Mouse (Mus musculus): Measurements from ENCODE around the gene Tbc1d22a.
"Not testable (repeated sequence)": the region's sequence is repeated elsewhere in the genome, so short reads cannot be mapped to it uniquely, and the experiment has no call there.

The Tbc1d22a gene

DNA sequence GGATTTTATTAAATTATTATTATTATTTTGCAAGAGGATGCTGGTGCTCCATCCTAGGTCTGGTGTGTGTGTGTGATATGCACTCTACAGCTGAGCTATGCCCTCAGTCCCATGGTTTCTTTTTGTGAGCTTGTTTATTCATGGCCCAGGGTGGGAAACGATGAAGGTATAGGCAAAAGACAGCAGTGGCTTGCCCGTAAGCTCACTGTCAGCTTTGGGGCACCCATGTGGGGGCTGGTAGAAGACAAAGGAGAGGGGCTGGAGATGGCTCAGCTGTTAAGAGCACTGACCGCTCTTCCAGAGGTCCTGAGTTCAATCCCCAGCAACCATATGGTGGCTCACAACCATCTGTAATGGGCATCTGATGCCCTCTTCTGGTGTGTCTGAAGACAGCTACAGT lies 32.9 kb upstream of the Tbc1d22a start:
- not testable (repeated sequence) for DNase-seq

DNA sequence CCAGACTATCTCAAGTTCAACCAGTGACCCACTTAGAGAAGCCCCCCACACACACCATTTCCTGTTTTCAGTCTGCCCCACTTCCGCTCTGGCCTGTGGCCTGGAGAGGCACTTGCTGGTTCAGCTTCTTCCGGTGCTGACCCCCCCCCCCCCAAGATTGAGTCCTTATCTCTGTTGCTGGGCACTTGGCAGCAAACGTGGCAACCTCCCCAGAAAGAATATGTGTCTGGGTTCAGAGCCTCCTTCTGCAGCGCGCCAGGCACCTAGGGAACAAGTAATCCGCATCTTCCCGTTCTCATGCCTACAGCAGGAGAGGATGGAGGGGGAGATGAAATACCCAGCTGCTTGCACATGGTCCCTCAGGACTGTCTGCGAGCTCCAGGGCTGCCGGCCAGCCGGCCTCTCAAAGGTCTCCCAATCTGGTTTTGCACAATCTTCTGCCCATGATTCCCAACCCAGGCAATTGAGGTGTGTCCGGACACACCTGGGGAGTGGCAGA lies 32.3 kb upstream of the Tbc1d22a start:
- DNase-seq: peak in 1 of 2 experiments; percentile 43

DNA sequence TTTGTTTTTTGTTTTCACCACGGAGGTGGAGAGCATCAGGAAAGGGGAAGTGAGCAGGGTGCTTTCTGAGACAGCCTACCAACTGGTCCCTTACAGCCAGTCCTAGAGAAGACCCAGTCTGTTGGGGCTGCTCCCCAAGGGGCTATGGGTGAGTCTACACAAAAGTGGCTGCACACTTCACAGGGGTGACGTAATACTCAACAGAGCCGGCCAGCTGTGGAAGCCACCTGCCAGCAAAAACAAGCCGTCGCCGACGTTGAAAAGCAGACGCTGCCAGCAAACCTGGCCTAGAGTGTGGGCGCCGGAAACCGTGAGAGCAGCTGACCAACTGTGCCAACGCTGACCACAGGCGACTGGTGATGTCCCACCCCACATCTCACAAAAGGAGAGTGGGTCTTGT lies 31.6 kb upstream of the Tbc1d22a start:
- peak in 1 of 2 experiments; percentile 50 for DNase-seq

DNA sequence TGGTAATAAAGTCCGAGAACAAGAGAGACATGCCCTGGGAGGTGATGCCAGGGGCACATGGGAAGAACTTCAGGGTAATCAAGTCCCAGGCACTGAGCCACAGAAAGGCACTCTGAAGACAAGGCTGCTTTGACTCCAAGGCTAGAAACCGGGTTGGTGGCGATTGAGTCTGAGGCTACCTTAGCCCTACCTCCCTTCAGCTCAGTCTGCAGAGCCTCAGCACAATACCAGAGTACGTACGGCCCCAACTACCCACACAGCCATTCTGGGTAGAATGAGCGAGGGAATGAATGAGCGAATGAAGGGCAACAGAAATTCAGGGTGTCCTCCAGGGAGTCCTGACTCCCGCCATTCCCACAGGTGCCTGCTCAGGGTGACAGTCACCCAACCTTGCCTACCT lies 30.8 kb upstream of the Tbc1d22a start:
- DNase-seq: peak in 1 of 2 experiments; percentile 41

DNA sequence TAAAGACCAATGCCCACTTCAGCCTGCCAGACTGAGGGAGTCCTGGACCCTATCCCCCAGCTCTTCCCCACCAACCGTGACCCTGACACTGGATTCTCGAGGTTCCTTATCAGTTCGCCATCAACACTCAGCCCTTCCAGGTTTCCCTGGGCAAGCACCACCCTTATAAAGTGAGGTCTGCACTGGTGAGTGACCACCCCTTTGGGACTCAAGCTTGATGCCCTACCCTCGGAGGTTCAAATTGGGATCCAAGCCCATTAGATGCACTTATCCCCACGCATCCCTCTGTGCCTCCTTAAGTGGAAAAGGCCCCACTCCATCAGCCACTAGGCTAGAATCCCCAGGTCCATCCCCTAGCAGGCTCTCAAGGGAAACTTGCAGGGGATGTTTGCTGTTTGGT lies 30.2 kb upstream of the Tbc1d22a start:
- peak in 1 of 2 experiments; percentile 36 for DNase-seq

DNA sequence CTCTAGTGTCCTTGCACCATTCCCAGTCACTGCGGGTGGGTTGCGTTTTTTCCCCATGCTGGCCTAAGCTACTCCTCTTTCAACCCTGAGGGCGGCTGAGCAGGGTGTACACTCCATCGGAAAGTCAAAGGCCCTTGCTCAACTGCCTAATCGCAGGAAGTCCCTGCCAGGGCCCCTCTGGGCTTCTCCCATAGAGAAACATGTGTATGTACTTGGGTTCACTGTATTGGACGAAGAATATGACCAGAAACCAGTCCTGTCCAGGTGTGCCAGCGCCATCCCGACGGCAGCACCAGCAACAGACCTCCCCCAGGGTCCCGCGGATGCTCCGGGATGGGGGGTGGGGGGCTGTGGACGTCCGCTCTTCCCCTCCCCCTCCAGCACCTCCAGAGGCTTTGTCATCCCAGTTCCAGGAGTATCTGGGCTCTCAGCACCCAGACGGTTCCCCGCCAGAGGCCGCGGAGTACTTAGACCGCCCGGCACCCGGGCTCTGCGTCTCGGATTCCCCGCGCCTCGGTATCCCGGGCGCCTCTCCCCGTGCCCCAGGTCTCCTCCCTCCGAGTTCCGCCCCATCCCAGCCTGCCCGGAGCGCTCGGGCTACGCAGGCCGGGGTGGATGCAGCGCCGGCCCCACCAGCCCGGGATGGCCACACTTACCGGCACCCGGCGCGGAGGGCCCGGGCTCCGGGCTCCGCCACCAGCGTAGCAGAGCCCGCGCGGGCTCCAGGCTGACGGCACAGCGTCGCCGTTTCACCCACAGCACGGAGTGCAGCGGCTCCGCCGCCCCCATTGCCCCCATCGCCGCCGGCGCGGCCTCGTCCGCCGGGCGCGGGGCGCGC lies 29.2 kb upstream of the Tbc1d22a start:
- peak in 1 of 2 experiments; percentile 52 for DNase-seq

DNA sequence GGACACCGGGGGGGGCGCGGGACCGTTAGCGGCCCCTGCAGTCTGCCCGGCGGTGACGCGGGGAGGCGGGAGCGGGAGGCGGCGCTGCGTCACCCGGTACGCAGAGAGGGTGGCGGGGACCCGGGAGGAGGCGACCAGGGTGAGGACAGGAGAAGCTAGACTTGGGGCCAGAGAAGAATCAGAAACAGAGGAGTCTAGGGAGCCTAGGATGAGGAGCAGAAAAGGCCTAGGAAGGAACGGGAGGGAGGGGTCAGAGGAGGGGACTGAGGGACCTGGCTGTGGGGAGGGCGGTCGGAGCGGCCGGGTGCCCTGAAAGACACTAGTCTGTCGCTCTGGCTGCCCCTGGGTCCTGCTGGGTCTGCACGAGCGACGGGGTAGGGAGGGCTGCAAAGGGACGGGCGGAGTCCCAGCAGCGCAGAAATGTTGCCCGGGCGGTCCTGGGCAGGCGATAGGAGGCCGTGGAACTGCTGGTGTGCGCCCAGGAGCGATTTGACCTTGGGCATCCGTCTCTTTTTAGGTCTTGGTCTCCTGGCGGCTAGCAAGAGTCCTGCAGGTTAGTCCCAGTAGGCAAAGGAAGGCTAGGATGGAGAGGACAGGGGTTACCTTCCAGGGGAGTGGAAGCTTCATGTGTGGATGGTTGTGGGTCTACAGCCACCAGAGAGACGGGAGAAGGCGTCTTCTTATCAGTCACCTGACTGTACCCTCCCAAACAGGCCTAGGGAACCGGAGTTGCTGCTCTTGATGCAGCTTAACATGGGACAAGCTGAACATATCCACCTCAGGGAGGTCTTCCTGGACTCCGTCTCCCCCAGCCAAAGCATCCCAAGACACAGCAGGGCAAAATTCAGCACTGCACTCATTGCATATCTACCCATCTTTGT lies 28.3 kb upstream of the Tbc1d22a start, which contains the start of gene Cerk:
Gene Cerk (minus strand): TSS at position 453 of the 881 bp plus-strand sequence.
- DNase-seq: peak; percentile 91

DNA sequence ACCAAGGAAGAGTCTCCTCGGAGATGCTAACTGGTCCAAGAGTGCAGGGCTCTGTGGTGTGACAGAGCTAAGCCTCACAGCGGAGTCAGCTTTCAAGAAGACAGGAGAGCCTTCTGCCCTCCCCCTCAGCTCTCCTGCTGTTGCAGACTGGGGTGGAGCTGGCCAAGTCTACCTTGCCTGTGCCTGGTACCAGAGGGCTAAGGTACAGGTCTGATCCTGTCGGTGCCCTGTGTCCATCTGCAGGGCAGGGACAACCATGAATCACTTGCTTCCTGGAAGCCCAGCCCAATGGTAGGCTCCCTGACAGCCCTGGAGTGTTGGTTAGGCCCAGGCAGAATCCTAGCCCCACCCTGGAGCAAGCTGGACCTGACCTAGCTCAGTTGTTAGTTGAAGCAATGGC lies 27.6 kb upstream of the Tbc1d22a start:
- DNase-seq: peak; percentile 56 to 58

DNA sequence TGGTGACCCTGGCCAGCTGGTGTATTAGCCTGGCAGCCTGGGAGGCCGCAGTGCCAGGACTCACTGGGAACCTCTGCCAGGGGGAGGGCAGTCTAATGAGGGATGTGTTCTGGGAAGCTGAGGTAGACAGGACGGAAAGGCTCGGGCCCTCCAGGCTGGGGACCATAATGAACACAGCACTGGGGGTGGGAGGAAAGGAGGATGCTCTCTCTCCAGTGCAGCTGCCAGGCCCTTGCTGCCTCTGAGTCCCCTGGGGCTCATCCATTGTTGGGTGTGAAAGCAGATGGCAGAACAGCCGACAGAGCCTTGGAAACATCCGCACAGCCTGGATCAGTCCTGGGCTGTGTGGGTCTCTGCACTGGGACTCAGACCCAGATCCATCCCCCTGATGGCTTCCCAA lies 26.1 kb upstream of the Tbc1d22a start:
- peak; percentile 36 to 41 for DNase-seq

DNA sequence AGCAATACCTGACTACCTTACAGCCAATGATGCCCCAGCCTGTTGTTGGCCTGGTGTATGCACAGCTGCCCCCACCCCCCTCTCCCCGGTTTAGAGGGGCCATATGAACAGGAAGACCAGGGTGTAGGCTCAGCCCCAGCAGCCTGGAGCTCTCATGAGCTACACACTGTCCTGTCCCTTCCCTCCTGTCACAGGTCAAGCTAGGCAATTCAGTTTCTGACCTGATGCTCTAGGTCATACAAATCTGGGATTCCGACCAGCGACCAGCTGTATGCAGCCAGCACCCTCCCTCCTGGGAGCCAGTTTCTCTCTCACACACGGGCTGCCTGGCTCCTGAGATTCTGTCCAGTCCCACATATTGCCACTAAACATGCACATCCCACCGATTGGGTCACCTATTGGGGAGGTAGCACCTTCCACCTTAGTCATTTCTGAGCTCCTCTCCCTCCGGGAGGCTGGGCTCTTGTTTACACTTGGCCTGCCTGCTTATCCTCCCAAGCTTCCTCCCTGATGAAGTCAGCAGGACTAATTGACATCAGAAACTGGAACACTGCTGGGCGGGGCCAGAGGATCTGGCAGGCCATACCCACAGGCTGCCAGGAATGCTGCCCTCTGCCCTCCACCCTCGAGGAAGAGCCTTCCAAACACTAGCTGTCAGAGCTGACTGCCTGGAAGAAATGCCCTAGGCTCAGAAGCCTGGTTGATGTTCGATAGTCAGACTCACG lies 25.4 kb upstream of the Tbc1d22a start:
- peak; percentile 85 to 93 for DNase-seq

DNA sequence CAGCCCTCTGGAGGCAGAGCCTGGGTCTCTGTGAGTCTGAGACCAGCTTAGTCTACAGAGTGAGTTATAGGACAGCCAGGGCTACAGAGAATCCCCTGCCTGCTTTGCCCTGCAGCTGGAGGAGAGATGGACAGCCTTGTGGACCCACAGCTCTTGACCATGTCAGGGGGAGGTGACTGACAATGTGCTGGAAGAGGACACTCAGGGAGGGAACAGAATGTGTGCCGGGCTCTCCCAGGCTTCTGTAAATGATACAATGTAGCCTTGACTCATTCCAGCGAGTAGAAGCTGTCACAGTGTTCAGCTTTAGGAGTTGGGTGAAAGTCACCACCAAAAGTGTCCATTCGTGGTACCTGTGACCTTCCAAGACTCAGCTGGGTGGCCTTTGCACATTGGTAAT lies 23.9 kb upstream of the Tbc1d22a start:
- DNase-seq: no peak

DNA sequence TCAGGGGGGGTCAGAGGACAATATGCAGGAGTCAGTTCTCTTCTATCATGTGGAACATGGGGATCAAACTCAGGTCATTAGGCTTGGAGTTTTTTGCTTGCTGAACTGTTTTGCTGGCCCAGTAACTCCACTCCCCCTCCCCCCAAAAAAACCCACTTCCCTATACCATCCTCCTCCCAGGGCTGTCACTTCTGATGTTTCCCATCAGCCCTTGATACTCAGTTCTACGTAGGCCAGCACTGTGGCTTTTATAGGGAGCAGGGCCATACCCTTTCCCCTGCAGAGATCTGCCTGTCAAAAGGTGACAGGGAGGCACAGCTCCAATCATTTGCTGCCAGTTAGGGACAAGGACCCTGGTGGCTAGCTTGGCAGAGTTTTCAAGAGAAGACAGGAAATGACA lies 22.8 kb upstream of the Tbc1d22a start:
- no peak for DNase-seq

DNA sequence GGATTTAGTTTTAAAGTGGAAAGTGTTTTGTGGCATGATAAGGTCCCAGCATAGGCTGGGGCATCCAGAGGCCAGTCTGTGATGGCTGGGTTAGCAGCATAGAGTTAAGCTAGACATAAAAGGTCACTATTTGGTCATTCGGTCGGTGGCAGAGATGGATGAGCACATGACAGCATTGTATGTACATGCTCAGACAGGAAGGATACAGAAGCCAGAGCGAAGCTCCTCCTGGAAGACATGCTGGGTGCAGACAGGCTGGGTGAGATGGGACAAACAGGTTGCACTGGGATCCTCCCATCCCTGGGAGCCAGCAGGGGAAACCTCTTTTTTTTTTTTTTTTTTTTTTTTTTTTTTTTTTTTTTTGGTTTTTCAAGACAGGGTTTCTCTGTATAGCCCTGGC lies 22.3 kb upstream of the Tbc1d22a start:
- no peak for DNase-seq

DNA sequence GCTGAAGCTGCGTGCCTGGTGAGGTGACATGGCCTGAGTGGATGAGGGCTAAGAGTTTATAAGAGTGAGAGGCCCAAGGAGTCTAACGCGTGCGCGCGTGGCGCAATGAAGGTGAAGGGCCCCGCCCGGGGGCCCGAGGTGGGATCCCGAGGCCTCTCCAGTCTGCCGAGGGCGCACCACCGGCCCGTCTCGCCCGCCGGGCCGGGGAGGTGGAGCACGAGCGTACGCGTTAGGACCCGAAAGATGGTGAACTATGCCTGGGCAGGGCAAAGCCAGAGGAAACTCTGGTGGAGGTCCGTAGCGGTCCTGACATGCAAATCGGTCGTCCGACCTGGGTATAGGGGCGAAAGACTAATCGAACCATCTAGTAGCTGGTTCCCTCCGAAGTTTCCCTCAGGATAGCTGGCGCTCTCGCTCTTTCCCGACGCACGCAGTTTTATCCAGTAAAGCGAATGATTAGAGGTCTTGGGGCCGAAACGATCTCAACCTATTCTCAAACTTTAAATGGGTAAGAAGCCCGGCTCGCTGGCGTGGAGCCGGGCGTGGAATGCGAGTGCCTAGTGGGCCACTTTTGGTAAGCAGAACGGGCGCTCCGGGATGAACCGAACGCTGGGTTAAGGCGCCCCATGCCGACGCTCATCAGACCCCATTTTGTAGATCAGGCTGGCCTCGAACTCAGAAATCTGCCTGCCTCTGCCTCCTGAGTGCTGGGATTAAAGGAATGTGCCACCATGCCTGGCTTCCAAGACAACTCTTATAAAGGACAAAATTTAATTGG lies 19.4 kb upstream of the Tbc1d22a start:
- DNase-seq: peak in 1 of 2 experiments; percentile 46

DNA sequence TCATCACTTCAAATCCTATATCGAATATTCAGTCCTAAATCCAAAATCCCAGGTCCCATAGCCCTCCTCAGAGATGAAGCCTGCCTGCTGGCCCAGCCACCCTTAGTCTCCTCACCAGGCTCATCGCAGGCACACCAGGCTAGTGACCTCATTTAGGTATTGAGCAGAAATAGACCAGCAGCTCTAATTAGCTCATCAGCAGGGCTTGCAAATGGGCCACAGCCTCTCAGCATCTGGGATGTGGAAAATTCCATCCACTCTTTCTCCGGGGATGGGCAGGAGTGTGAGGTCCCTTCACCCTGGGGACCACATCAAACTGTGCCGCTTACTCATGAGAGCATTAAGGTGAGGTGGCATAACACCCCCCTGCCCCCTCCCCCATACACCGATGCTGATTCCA lies 15.2 kb upstream of the Tbc1d22a start:
- DNase-seq: no peak

DNA sequence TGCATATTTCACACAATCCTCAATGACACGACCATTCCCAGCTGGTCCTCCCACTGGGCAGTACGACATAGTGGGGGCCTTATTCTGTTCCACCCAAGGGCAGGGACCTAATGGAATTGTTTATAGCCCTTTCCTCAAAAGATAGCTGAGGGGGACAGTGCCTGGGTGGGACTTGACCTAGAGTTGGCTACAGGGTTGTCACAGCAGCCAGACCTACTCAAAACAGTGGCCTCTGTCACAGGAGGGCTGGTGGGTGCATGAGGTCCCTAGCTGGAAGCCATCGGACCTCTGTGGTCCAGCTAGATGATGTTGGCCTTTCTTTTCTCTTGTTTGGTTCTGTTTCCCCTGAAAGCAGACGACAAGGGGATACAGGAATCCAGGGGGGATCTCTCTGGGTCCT lies 14.8 kb upstream of the Tbc1d22a start:
- no peak for DNase-seq

DNA sequence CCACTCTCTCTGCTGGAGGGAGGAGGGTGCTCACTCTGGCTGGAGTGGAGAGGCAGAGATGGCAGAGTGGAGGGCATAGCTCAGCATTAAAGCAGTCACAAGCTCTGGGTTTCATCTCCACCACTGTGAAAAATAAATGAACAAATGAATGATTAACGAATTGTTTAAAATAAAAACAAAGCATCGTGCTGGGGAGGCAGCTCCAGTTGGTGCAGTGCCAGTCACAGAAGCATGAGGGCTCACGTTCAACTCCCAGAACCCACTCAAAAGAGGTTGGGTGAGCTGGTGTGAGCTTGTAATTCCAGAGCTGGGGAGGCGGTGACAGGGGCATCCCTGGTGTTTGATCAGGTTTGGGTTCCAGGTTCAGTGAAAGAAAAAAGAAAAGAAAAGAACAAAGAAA lies 14.1 kb upstream of the Tbc1d22a start:
- no peak for DNase-seq

DNA sequence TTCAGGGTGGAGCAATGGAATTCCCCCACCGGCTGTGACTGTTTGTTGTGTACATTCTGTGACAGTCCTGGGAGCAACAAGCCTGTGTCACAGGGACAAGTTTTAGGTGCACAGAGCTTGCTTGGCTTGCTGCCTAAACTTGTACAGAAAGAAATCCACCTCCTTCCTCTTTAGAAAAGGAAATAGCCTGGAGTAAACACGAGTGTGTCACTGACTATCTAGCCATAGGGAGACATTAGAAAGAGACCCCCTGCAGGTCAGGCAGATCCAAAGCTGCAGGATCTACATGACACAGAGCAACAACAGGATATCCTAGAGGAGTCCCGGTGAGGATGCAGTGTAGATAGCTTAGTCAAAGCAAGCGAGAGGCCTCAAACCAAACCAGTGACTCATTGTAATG lies 13.2 kb upstream of the Tbc1d22a start:
- no peak for DNase-seq

DNA sequence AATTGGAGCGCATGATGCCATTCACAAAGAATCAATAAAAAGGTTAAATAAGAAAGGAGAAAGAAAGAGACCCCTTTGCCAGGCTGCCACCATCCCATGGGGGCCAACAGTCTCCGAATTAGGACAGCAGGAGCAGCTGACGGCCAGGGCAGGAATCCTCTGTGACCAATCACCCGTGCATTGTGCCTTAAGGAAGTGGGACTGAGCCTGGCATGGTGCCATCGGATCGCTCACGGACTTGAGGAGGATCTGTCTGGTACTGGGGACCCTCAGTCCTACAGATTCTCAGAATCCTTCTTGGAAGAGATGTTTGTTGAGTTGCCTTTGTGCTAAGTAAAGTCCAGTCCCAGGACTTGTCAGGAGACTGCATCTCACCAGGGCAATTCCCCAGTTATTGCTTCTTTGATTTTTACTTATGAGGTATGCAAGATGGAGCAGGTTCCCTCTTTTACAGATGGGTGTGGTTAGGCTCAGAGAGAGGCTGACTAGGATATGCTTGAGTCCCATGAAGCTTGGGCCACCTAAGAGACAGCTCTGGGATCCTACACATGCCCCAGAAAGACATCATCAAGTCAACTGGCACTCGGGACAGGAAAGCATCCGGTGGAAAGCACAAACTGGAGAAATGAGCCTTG lies 12.4 kb upstream of the Tbc1d22a start:
- no peak for DNase-seq

DNA sequence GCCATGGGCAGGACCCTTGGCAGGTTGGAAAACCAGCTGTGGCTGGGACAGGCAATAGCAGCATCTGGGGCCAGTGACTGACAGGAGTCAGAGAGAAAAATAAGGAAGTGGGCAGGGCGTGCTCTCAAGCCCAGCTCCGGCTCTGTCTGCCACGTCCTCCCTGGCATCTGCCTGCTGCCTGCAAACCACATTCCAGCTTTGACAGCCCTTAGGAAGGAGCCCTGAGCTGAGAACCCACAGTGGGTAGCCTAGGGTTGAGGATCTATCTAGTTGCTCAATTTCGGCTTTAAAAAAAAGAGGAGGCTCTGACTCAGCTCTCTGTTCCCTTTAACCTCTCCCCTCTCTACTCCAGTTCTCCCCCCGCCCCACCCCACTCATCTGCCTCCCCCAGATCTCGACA lies 11.6 kb upstream of the Tbc1d22a start:
- DNase-seq: no peak

DNA sequence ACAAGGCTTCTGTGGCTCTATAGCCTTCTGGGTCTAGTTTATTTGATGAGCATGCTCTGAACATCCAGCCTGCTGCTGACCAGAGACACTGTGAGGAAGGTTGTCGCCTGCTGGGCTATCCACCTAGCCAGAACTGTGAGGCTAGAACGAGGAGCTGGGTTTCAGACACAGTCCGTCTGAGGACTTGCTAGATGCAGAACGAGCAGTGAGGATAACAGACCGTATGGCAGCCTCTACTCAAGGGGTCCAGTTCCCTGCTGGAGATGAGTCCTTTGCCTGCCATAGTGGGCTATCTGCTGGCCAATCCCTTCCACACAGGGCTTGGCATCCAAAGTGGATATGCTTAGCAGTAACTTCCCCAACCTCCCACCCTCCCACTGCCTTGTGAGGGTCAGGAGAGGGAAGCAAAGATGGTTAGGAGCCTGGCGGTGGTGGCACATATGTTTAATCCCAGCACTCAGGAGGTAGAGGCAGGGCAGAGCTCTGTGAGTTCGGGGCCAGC lies 10.9 kb upstream of the Tbc1d22a start:
- DNase-seq: no peak
